In genomic region chr11:90363406-90363805, GRCm38 (mm10) we compare ENCODE assay signal across 9 mouse cellular contexts. TPM values are rescaled to one million over a fixed set of nuclear protein-coding genes. Genes with fewer than 3 reads are reported as not detected.
DNase-seq lines count a peak whose midpoint lies in the region; ATAC-seq and TF ChIP-seq lines count a peak whose summit lies in the region.
"Had no signal": no experiment of that assay in that cellular context is flagged by ENCODE, and none has a peak within 500 bp of the region (broad histone marks: within the 10 kb centered on the region; RNA-seq: fewer than 3 reads in every experiment).

No protein-coding gene starts in this region.

- peak; percentile 58 for DNase-seq in embryo, embryonic 10.5 days (ENCODE audit: low spot score)
- no peak for DNase-seq in embryo, embryonic 9.5 days (ENCODE audit: extremely low spot score)
- DNase-seq in midbrain, postnatal 0 days (ENCODE audit: low spot score), result peak; percentile 39
- peak; percentile 39 to 55 for DNase-seq in cerebellum, postnatal 4 days (ENCODE audit: low spot score in 2 of 2)
- DNase-seq in liver, embryonic 14.5 days (ENCODE audit: low read depth in 3 of 3, low spot score in 3 of 3), result no peak
- peak; percentile 74 for DNase-seq in thymus, postnatal 4 days
- no peak for DNase-seq in frontal cortex, postnatal 36 days (ENCODE audit: low spot score in 2 of 2)

- H3K27ac ChIP-seq in midbrain, postnatal 0 days (ENCODE audit: low read depth, low read length), result no peak overlapping the region
- no peak overlapping the region for H3K27ac ChIP-seq in midbrain, embryonic 13.5 days
- H3K27ac ChIP-seq in liver, embryonic 14.5 days, result no peak overlapping the region
- H3K27ac ChIP-seq: hindbrain, embryonic 15.5 days had no signal

- no peak overlapping the region for H3K4me2 ChIP-seq in midbrain, postnatal 0 days (ENCODE audit: low read depth, low read length, poor library complexity, severe bottlenecking)
- H3K4me2 ChIP-seq in midbrain, embryonic 13.5 days (replicated peaks), result no peak overlapping the region
- H3K4me2 ChIP-seq in liver, embryonic 14.5 days (ENCODE audit: low read depth), result no peak overlapping the region
- H3K4me2 ChIP-seq: hindbrain, embryonic 15.5 days had no signal

- peak; percentile 72 for TF ChIP-seq CTCF in midbrain, postnatal 0 days (IDR thresholded peaks at IDR 0.05)
- peak; percentile 53 for TF ChIP-seq CTCF in liver, embryonic 14.5 days (IDR thresholded peaks at IDR 0.05; ENCODE audit: low read depth)

- H3K36me3 ChIP-seq in midbrain, postnatal 0 days (ENCODE audit: insufficient read depth, low read length), result no peaks in the 10 kb centered on the region
- H3K36me3 ChIP-seq in midbrain, embryonic 13.5 days, result no peaks in the 10 kb centered on the region
- no peaks in the 10 kb centered on the region for H3K36me3 ChIP-seq in liver, embryonic 14.5 days (replicated peaks; ENCODE audit: control insufficient read depth, insufficient read depth, low read depth)
- H3K36me3 ChIP-seq: hindbrain, embryonic 15.5 days had no signal

- no peak for ATAC-seq in midbrain, postnatal 0 days (ENCODE audit: low FRiP score)
- ATAC-seq in midbrain, embryonic 13.5 days, result no peak
- no peak for ATAC-seq in liver, embryonic 14.5 days (ENCODE audit: insufficient read depth)

- H3K4me3 ChIP-seq in midbrain, postnatal 0 days (ENCODE audit: low read depth, low read length), result no peak overlapping the region
- H3K4me3 ChIP-seq in midbrain, embryonic 13.5 days (replicated peaks), result no peak overlapping the region
- no peak overlapping the region for H3K4me3 ChIP-seq in liver, embryonic 14.5 days (ENCODE audit: insufficient read depth in 1 of 2, low read depth in 2 of 2, low read length in 2 of 2)
- H3K4me3 ChIP-seq: hindbrain, embryonic 15.5 days had no signal

- no peaks in the 10 kb centered on the region for H3K9me3 ChIP-seq in midbrain, postnatal 0 days (ENCODE audit: low read length)
- H3K9me3 ChIP-seq in midbrain, embryonic 13.5 days, result no peaks in the 10 kb centered on the region
- no peaks in the 10 kb centered on the region for H3K9me3 ChIP-seq in liver, embryonic 14.5 days (ENCODE audit: control insufficient read depth, low read length)
- H3K9me3 ChIP-seq: hindbrain, embryonic 15.5 days had no signal

- peaks cover 8% of the 10 kb centered on the region; the same call in 1 of the 2 replicates for H3K4me1 ChIP-seq in midbrain, postnatal 0 days (ENCODE audit: insufficient read depth, low read length)
- H3K4me1 ChIP-seq in midbrain, embryonic 13.5 days (replicated peaks), result peaks cover 5% of the 10 kb centered on the region; the same call in 1 of the 2 replicates
- H3K4me1 ChIP-seq in liver, embryonic 14.5 days (replicated peaks; ENCODE audit: control insufficient read depth in 2 of 2, insufficient read depth in 2 of 2, low read length in 1 of 2), result peaks cover 0 to 2% of the 10 kb centered on the region in 2 experiments; a peak in 2 of 4 replicates
- H3K4me1 ChIP-seq: hindbrain, embryonic 15.5 days had no signal

- no peaks in the 10 kb centered on the region for H3K27me3 ChIP-seq in midbrain, postnatal 0 days (ENCODE audit: insufficient read depth, low read length)
- 0 out of 2 replicates have a peak, but pooled peaks cover 8% of the 10 kb centered on the region for H3K27me3 ChIP-seq in midbrain, embryonic 13.5 days
- no peaks in the 10 kb centered on the region for H3K27me3 ChIP-seq in liver, embryonic 14.5 days (ENCODE audit: control insufficient read depth, insufficient read depth, low read length)
- H3K27me3 ChIP-seq: hindbrain, embryonic 15.5 days had no signal

- no peak overlapping the region for H3K9ac ChIP-seq in midbrain, postnatal 0 days (replicated peaks; ENCODE audit: low read length, poor library complexity, severe bottlenecking)
- no peak overlapping the region for H3K9ac ChIP-seq in midbrain, embryonic 13.5 days (replicated peaks)
- no peak overlapping the region for H3K9ac ChIP-seq in liver, embryonic 14.5 days (replicated peaks)
- H3K9ac ChIP-seq: hindbrain, embryonic 15.5 days had no signal

- no peak for TF ChIP-seq EP300 in liver, embryonic 14.5 days (IDR thresholded peaks at IDR 0.05; ENCODE audit: low read depth)

- WGBS in midbrain, postnatal 0 days, result 48% methylated on average over 3 of the region's 3 CpGs
- 41% methylated on average over 3 of the region's 3 CpGs for WGBS in midbrain, embryonic 13.5 days
- WGBS in liver, embryonic 14.5 days (ENCODE audit: insufficient replicate concordance), result 19% methylated on average over 3 of the region's 3 CpGs

RNA-seq across cellular contexts. Expression of gene Hlf, which starts 27.3 kb away (rescaled TPM):
- total RNA-seq in midbrain, postnatal 0 days (2014; rRNA removed), result 9.2 and 11.2 TPM in 2 replicates
- 9.0 and 9.2 TPM in 2 replicates for polyA plus RNA-seq in midbrain, postnatal 0 days (2015; fragmentation: Nextera tagmentation; extraction: Ambion mirVana)
- 4.1 and 4.4 TPM in 2 replicates for polyA plus RNA-seq in midbrain, embryonic 13.5 days (2015; fragmentation: Nextera tagmentation; extraction: Ambion mirVana)
- 2.5 and 2.7 TPM in 2 replicates for polyA plus RNA-seq in liver, embryonic 14.5 days (2012; rRNA removed)
- polyA plus RNA-seq in liver, embryonic 14.5 days (2014; fragmentation: Nextera tagmentation; extraction: Ambion mirVana), result 3.7 TPM in 2 replicates

Comparison
In these comparisons a context has a peak if more than half of its experiments do, and no peak if none do; other contexts are left out.
1. DNase-seq: peak in embryo, embryonic 10.5 days (single experiment), midbrain, postnatal 0 days (single experiment), cerebellum, postnatal 4 days (2 of 2) and thymus, postnatal 4 days (single experiment); none in embryo, embryonic 9.5 days (single experiment), liver, embryonic 14.5 days (0 of 3) and frontal cortex, postnatal 36 days (0 of 2).